Mouse (Mus musculus): ENCODE measurements at regions not wholly inside any gene's neighbourhood (a gene's known extent, or its start where the extent isn't known, plus 50 kb on each side); places are given as distances from the start of the nearest gene placed in this dataset.
A peak's percentile ranks its signal among the peaks of the same experiment; 100 is the strongest.

- WGBS: 63% methylated on average over 3 of the region's 3 CpGs
- DNase-seq (ENCODE audit: low spot score) (no peak), ATAC-seq (no peak)
- H3K9ac ChIP-seq (replicated peaks; ENCODE audit: low read length): no peak overlapping the region
- H3K4me2 ChIP-seq (ENCODE audit: low read depth, low read length): no peak overlapping the region
- H3K9me3 ChIP-seq (ENCODE audit: low read length): no peaks in the 10 kb centered on the region
- H3K4me3 ChIP-seq (ENCODE audit: low read length): no peak overlapping the region
- no peak for TF ChIP-seq CTCF (IDR thresholded peaks at IDR 0.05; ENCODE audit: low read depth)
- no peaks in the 10 kb centered on the region for H3K4me1 ChIP-seq (ENCODE audit: insufficient read depth, low read length)
- no peaks in the 10 kb centered on the region for H3K36me3 ChIP-seq (ENCODE audit: insufficient read depth, low read length)
- no peak overlapping the region for H3K27ac ChIP-seq
- H3K27me3 ChIP-seq (ENCODE audit: insufficient read depth, low read length): no peaks in the 10 kb centered on the region
Observed at GRCm38 (mm10) chr5:132702573-132702972, 159.4 kb upstream of the Auts2 start.

- Histone ChIP-seq H3K4me2 (ENCODE audit: low read depth, low read length) (no peak overlapping the region), H3K27ac (no peak overlapping the region), H3K4me1 (ENCODE audit: insufficient read depth, low read length) (no peaks in the 10 kb centered on the region), H3K4me3 (ENCODE audit: low read length) (no peak overlapping the region), H3K36me3 (ENCODE audit: insufficient read depth, low read length) (no peaks in the 10 kb centered on the region), H3K9ac (replicated peaks; ENCODE audit: low read length) (no peak overlapping the region), H3K27me3 (ENCODE audit: insufficient read depth, low read length) (no peaks in the 10 kb centered on the region), H3K9me3 (ENCODE audit: low read length) (peaks cover 6% of the 10 kb centered on the region; the same call in 1 of the 2 replicates)
- ATAC-seq (no peak), DNase-seq (ENCODE audit: low spot score) (no peak)
- 78% methylated on average over 10 of the region's 10 CpGs for WGBS
- TF ChIP-seq CTCF (IDR thresholded peaks at IDR 0.05; ENCODE audit: low read depth): no peak
Observed at GRCm38 (mm10) chr5:132690784-132691183, 147.6 kb upstream of the Auts2 start.

- Histone ChIP-seq H3K9me3 (ENCODE audit: low read length) (no peaks in the 10 kb centered on the region), H3K9ac (replicated peaks; ENCODE audit: low read length) (no peak overlapping the region), H3K4me3 (ENCODE audit: low read length) (no peak overlapping the region), H3K27me3 (ENCODE audit: insufficient read depth, low read length) (no peaks in the 10 kb centered on the region), H3K4me2 (ENCODE audit: low read depth, low read length) (no peak overlapping the region), H3K27ac (no peak overlapping the region), H3K36me3 (ENCODE audit: insufficient read depth, low read length) (no peaks in the 10 kb centered on the region), H3K4me1 (ENCODE audit: insufficient read depth, low read length) (no peaks in the 10 kb centered on the region)
- WGBS: 96% methylated on average over 11 of the region's 11 CpGs
- no peak for TF ChIP-seq CTCF (IDR thresholded peaks at IDR 0.05; ENCODE audit: low read depth)
- ATAC-seq: no peak
- no peak for DNase-seq (ENCODE audit: low spot score)
Observed at GRCm38 (mm10) chr5:132675261-132675660, 132.1 kb upstream of the Auts2 start.

GRCm38 (mm10) chr5:132673599-132674305, 130.6 kb upstream of the Auts2 start:
- TF ChIP-seq CTCF (IDR thresholded peaks at IDR 0.05; ENCODE audit: low read depth): no peak
- Histone ChIP-seq H3K27ac (no peak overlapping the region), H3K4me1 (ENCODE audit: insufficient read depth, low read length) (no peaks in the 10 kb centered on the region), H3K4me2 (ENCODE audit: low read depth, low read length) (no peak overlapping the region), H3K36me3 (ENCODE audit: insufficient read depth, low read length) (no peaks in the 10 kb centered on the region), H3K27me3 (ENCODE audit: insufficient read depth, low read length) (no peaks in the 10 kb centered on the region), H3K4me3 (ENCODE audit: low read length) (no peak overlapping the region), H3K9ac (replicated peaks; ENCODE audit: low read length) (no peak overlapping the region), H3K9me3 (ENCODE audit: low read length) (no peaks in the 10 kb centered on the region)
- DNase-seq (ENCODE audit: low spot score) (peak; percentile 70), ATAC-seq (peak; percentile 75)
- 9% methylated on average over 6 of the region's 6 CpGs for WGBS

GRCm38 (mm10) chr5:132671496-132671895, 128.4 kb upstream of the Auts2 start:
- Histone ChIP-seq H3K4me3 (ENCODE audit: low read length) (no peak overlapping the region), H3K27me3 (ENCODE audit: insufficient read depth, low read length) (no peaks in the 10 kb centered on the region), H3K27ac (no peak overlapping the region), H3K4me1 (ENCODE audit: insufficient read depth, low read length) (0 out of 2 replicates have a peak, but pooled peaks cover 7% of the 10 kb centered on the region), H3K9me3 (ENCODE audit: low read length) (no peaks in the 10 kb centered on the region), H3K4me2 (ENCODE audit: low read depth, low read length) (no peak overlapping the region), H3K9ac (replicated peaks; ENCODE audit: low read length) (no peak overlapping the region), H3K36me3 (ENCODE audit: insufficient read depth, low read length) (no peaks in the 10 kb centered on the region)
- ATAC-seq: no peak
- DNase-seq (ENCODE audit: low spot score): no peak
- 64% methylated on average over 5 of the region's 5 CpGs for WGBS
- TF ChIP-seq CTCF (IDR thresholded peaks at IDR 0.05; ENCODE audit: low read depth): no peak

GRCm38 (mm10) chr5:132667316-132667715, 124.2 kb upstream of the Auts2 start:
- no peak overlapping the region for H3K4me3 ChIP-seq (ENCODE audit: low read length)
- H3K9me3 ChIP-seq (ENCODE audit: low read length): no peaks in the 10 kb centered on the region
- no peak overlapping the region for H3K27ac ChIP-seq
- no peaks in the 10 kb centered on the region for H3K27me3 ChIP-seq (ENCODE audit: insufficient read depth, low read length)
- ATAC-seq (no peak), DNase-seq (ENCODE audit: low spot score) (peak; percentile 30)
- 0 out of 2 replicates have a peak, but pooled peaks cover 7% of the 10 kb centered on the region for H3K4me1 ChIP-seq (ENCODE audit: insufficient read depth, low read length)
- H3K36me3 ChIP-seq (ENCODE audit: insufficient read depth, low read length): no peaks in the 10 kb centered on the region
- TF ChIP-seq CTCF (IDR thresholded peaks at IDR 0.05; ENCODE audit: low read depth): no peak
- H3K9ac ChIP-seq (replicated peaks; ENCODE audit: low read length): no peak overlapping the region
- H3K4me2 ChIP-seq (ENCODE audit: low read depth, low read length): no peak overlapping the region
- WGBS: 42% methylated on average over 4 of the region's 4 CpGs

- Histone ChIP-seq H3K27ac (no peak overlapping the region), H3K9me3 (ENCODE audit: low read length) (no peaks in the 10 kb centered on the region; the same call in 1 of the 2 replicates), H3K4me3 (ENCODE audit: low read length) (no peak overlapping the region), H3K36me3 (ENCODE audit: insufficient read depth, low read length) (no peaks in the 10 kb centered on the region), H3K9ac (replicated peaks; ENCODE audit: low read length) (no peak overlapping the region), H3K4me2 (ENCODE audit: low read depth, low read length) (no peak overlapping the region), H3K27me3 (ENCODE audit: insufficient read depth, low read length) (no peaks in the 10 kb centered on the region), H3K4me1 (ENCODE audit: insufficient read depth, low read length) (no peaks in the 10 kb centered on the region)
- TF ChIP-seq CTCF (IDR thresholded peaks at IDR 0.05; ENCODE audit: low read depth): no peak
- no peak for ATAC-seq
- 16% methylated on average over 1 of the region's 1 CpGs for WGBS
- peak; percentile 50 for DNase-seq (ENCODE audit: low spot score)
Observed at GRCm38 (mm10) chr5:132661266-132661665, 118.1 kb upstream of the Auts2 start.
